Mouse (Mus musculus) G1E (cell line): Measurements from ENCODE around the gene Svbp. TPM values are rescaled to one million over a fixed set of nuclear protein-coding genes. Genes with fewer than 3 reads are reported as not detected.

Experiments used
- ATAC-seq: 2 replicates; pipeline ENCODE4 v1.8.0; 2016; ENCODE audit warnings: mild to moderate bottlenecking; ENCODE audit not compliant: insufficient number of reproducible peaks, poor library complexity, low FRiP score, severe bottlenecking; ENCODE audit errors: extremely low read depth
- DNase-seq: peaks from one replicate; pipeline ENCODE4 v3.0.0; 2012; ENCODE audit warnings: low spot score
- H3K27me3 ChIP-seq: 2 replicates; pipeline ENCODE4 v1.6.1; 2012; ENCODE audit warnings: mild to moderate bottlenecking, low read length, inconsistent platforms; ENCODE audit not compliant: insufficient read depth
- H3K36me3 ChIP-seq: replicated peaks from 2 replicates; pipeline ENCODE3; 2012; ENCODE audit warnings: mild to moderate bottlenecking, inconsistent platforms
- H3K4me1 ChIP-seq: 2 replicates; pipeline ENCODE4 v1.6.1; 2012; ENCODE audit warnings: low read depth, low read length, inconsistent platforms, mixed read lengths; ENCODE audit not compliant: insufficient read depth
- H3K4me3 ChIP-seq: 2 replicates; pipeline ENCODE4 v1.5.1; 2012; ENCODE audit warnings: low read depth, mild to moderate bottlenecking, inconsistent platforms, low read length, moderate library complexity, mixed read lengths
- H3K9me3 ChIP-seq: replicated peaks from 2 replicates; pipeline ENCODE4 v1.6.1; 2012; ENCODE audit warnings: inconsistent platforms
- CTCF ChIP-seq: IDR thresholded peaks from 2 replicates; pipeline ENCODE4 v1.5.1; 2012; ENCODE audit warnings: low read depth, low read length, inconsistent platforms, mixed read lengths
- GATA1 ChIP-seq: IDR thresholded peaks from 2 replicates; pipeline ENCODE4 v1.6.1; 2012; ENCODE audit warnings: borderline replicate concordance, low read length, inconsistent platforms, mixed read lengths
- GATA2 ChIP-seq: IDR thresholded peaks from 2 replicates; pipeline ENCODE4 v1.6.1; 2012; ENCODE audit warnings: low read depth, low read length, inconsistent platforms, borderline replicate concordance
- POLR2AphosphoS5 ChIP-seq: IDR thresholded peaks from 2 replicates; pipeline ENCODE4 v1.6.1; 2012; ENCODE audit warnings: low read depth, low read length, inconsistent platforms; ENCODE audit not compliant: insufficient replicate concordance
- TAL1 ChIP-seq: conservative IDR thresholded peaks from 2 replicates; pipeline ENCODE4 v1.6.1; 2012; ENCODE audit warnings: low read depth, low read length, inconsistent platforms, mixed read lengths
- polyA plus RNA-seq: library from polyadenylated mRNA; stranded (reverse); fragments of >175 nt; gene quantifications from 2 replicates; pipeline ENCODE4 v1.2.3, GENCODE M21; 2012
- total RNA-seq, 2 experiments: library from RNA; stranded (forward) in 1 of 2; stranded (reverse) in 1 of 2; fragments of 200-1000 nt in 1 of 2; fragments of >200 nt in 1 of 2; fragmentation: Nextera tagmentation in 1 of 2; gene quantifications; 2 replicates each; pipeline ENCODE4 v1.2.3; 2014 to 2017

Gene Svbp
- total and polyA plus RNA-seq, 3 experiments: 47.3 to 560 (median 119) TPM

DNA sequence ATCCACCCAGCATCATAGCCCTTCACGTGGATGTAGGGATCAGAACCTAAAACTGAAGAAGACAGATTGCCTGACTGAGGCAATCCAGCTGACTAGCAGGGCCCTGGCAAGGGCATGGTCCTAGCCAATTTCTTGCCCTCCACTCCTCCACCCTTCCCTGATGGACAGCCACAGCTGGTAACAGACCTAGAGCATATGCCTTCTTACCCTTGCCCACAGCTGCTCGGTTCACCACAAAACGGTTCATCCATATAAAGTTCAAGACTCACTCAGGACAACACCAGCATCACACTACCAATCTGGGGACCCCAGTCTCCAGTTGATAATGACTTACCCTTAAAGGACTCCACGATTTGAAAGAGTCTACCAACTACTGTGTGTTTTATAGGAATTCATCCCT lies 9.3 kb upstream of the Svbp start:
- no peak for ATAC-seq
- TF ChIP-seq GATA1 (no peak), TAL1 (no peak)
- H3K36me3 ChIP-seq: peaks cover 77% of the 10 kb centered on the region
- H3K4me1 ChIP-seq: peaks cover 78% of the 10 kb centered on the region
- H3K9me3 ChIP-seq: no peaks in the 10 kb centered on the region
- H3K27me3 ChIP-seq: no peaks in the 10 kb centered on the region
- H3K4me3 ChIP-seq: peak overlapping the region; percentile 61; the same call in 1 of the 2 replicates
- no peak for DNase-seq

DNA sequence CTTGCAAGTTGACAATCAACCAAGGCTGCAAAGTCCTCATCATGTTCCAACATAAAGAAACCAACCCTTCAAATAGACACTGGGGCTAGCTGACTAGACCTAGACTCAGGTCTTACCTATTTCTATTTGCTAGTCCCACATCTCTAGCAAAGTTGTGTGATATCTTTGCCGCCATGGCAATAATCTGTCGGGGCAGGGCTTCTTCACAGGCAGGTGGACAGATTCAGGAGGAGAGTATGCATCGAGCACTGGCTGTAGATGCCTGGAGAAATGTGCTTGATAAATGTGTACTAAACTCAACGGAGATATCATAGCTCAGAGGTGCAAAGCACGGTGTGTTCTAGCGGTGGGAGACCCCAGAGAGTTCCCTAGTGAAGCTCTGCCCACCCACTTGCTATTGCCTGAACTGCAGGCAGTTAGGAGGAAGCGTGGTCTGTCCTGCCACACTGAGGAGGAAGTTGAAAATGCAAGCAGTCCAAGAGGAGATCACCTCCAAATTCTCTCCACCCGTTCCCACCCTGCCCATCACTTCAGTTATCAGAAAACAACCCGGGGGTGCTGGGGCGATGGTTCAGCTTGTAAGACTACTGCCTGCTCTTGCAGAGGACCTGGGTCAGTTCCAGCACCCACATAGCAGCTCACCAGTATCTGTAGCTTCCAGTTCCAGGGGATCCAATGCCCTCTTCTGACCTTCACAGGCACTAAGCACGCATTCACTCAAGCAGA lies 6.9 kb upstream of the Svbp start:
- Histone ChIP-seq H3K9me3 (no peaks in the 10 kb centered on the region), H3K27me3 (no peaks in the 10 kb centered on the region), H3K36me3 (peaks cover 53% of the 10 kb centered on the region), H3K4me3 (peak overlapping the region; percentile 75), H3K4me1 (peaks cover 77% of the 10 kb centered on the region)
- TF ChIP-seq POLR2AphosphoS5 (no peak), CTCF (no peak), GATA1 (no peak), GATA2 (no peak), TAL1 (no peak)
- no peak for ATAC-seq
- DNase-seq: peak; percentile 54

- H3K9me3 ChIP-seq: no peaks in the 10 kb centered on the region
- H3K4me1 ChIP-seq: peaks cover 79% of the 10 kb centered on the region
- no peak for TF ChIP-seq CTCF
- TF ChIP-seq GATA1: no peak
- no peak for TF ChIP-seq POLR2AphosphoS5
- no peak for TF ChIP-seq GATA2
- no peak for TF ChIP-seq TAL1
- H3K27me3 ChIP-seq: no peaks in the 10 kb centered on the region
- H3K36me3 ChIP-seq: peaks cover 41% of the 10 kb centered on the region
- ATAC-seq (no peak), DNase-seq (no peak)
- peak overlapping the region; percentile 75 for H3K4me3 ChIP-seq
Measured at GRCm38 (mm10) chr4:119189392-119189791, 5.7 kb upstream of the Svbp start.

GRCm38 (mm10) chr4:119189864-119190263 lies 5.2 kb upstream of the Svbp start, which contains the start of gene Ermap:
TSS of gene Ermap (minus strand) at chr4:119190011.
- peak; percentile 67 for ATAC-seq
- DNase-seq: peak; percentile 55
- H3K4me1 ChIP-seq: peaks cover 79% of the 10 kb centered on the region
- no peaks in the 10 kb centered on the region for H3K9me3 ChIP-seq
- H3K36me3 ChIP-seq: peaks cover 36% of the 10 kb centered on the region
- TF ChIP-seq GATA2 (no peak), TAL1 (peak; percentile 71)
- H3K27me3 ChIP-seq: no peaks in the 10 kb centered on the region
- H3K4me3 ChIP-seq: peak within 1 kb of the TSS; percentile 75

- H3K4me1 ChIP-seq: peaks cover 74% of the 10 kb centered on the region
- H3K36me3 ChIP-seq: peaks cover 29% of the 10 kb centered on the region
- H3K9me3 ChIP-seq: no peaks in the 10 kb centered on the region
- DNase-seq (peak; percentile 59), ATAC-seq (peak; percentile 66)
- no peaks in the 10 kb centered on the region for H3K27me3 ChIP-seq
- peak overlapping the region; percentile 75; the same call in 1 of the 2 replicates for H3K4me3 ChIP-seq
- TF ChIP-seq TAL1: peak; percentile 68
- TF ChIP-seq CTCF: no peak
- no peak for TF ChIP-seq POLR2AphosphoS5
- TF ChIP-seq GATA1: no peak
Measured at GRCm38 (mm10) chr4:119190618-119191017, 4.5 kb upstream of the Svbp start.

DNA sequence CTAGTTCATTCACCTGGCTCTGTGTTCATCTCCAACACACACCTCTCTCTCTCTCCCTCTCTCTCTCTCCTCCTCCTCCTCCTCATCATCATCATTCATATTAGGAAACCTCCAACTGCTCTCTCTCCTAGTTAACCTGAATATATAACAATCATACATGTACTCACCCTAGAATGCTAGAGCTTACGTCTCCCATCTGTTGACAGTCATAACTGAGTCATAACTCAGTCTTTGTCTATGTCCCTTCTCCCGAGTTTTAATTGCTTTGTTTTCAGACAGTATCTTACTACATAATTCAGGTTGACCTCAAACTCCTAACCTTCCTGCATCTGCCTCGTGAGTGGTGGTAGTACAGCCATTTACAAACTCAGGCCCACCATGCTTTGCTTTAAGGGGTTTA lies 3.8 kb upstream of the Svbp start:
- TF ChIP-seq TAL1 (no peak), POLR2AphosphoS5 (no peak), GATA2 (no peak), CTCF (no peak), GATA1 (no peak)
- Histone ChIP-seq H3K27me3 (no peaks in the 10 kb centered on the region), H3K4me3 (peak overlapping the region; percentile 30; the same call in 1 of the 2 replicates), H3K4me1 (peaks cover 71% of the 10 kb centered on the region), H3K36me3 (peaks cover 25% of the 10 kb centered on the region), H3K9me3 (no peaks in the 10 kb centered on the region)
- no peak for ATAC-seq
- DNase-seq: no peak
